Mouse (Mus musculus) E14TG2a.4 (cell line): ENCODE data around the gene Chst12.

Experiments
- H3K27me3 ChIP-seq: 2 replicates; pipeline ENCODE4 v1.6.1; 2014; ENCODE audit warnings: low read length, control low read depth; ENCODE audit not compliant: insufficient read depth
- H3K36me3 ChIP-seq: 2 replicates; pipeline ENCODE4 v1.6.1; 2014; ENCODE audit warnings: low read length, control low read depth; ENCODE audit not compliant: insufficient read depth
- H3K4me1 ChIP-seq: replicated peaks from 2 replicates; pipeline ENCODE4 v1.6.1; 2014; ENCODE audit warnings: low read depth, low read length, control low read depth
- H3K4me3 ChIP-seq: replicated peaks from 2 replicates; pipeline ENCODE4 v1.5.1; 2014; ENCODE audit warnings: mild to moderate bottlenecking, low read length
- H3K9me3 ChIP-seq: 2 replicates; pipeline ENCODE4 v1.6.1; 2014; ENCODE audit warnings: low read length, control low read depth
- CTCF ChIP-seq: conservative IDR thresholded peaks from 2 replicates; pipeline ENCODE4 v1.5.1; 2014; ENCODE audit warnings: low read length
- NANOG ChIP-seq: IDR thresholded peaks from 2 replicates; pipeline ENCODE4 v1.6.1; 2014; ENCODE audit warnings: borderline replicate concordance, low read length, mixed read lengths
- POU5F1 ChIP-seq: IDR thresholded peaks from 2 replicates; pipeline ENCODE4 v1.6.1; 2014; ENCODE audit warnings: low read length, borderline replicate concordance

Chst12 gene

DNA sequence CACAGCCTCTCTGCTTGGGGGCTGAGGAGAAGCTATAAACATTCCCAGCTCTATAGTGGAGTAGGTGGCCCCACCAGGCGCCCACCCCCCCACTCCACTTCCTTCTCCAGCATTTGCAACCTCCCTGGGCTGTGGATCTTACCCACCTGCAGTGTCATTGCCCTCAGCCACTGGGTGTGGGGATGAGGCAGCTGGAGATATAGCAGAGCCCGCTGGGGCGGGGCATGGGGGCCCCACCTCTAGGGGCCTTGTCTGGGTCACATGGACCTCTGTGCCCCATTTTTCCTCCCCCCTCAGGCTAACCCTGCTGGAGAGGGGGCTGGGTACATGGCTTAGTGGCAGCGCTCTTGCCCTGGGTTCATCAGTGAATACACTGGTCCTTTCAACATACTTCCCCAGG lies 59.5 kb downstream of the Chst12 start, which contains the start of gene Grifin:
Gene Grifin, minus strand, starts transcription at position 176 of the 400 bp plus-strand sequence.
- H3K9me3 ChIP-seq, result no peaks in the 10 kb centered on the region
- TF ChIP-seq POU5F1 (no peak), NANOG (no peak), CTCF (no peak)
- peaks cover 19% of the 10 kb centered on the region for H3K27me3 ChIP-seq
- no peaks in the 10 kb centered on the region for H3K36me3 ChIP-seq
- H3K4me1 ChIP-seq, result peaks cover 70% of the 10 kb centered on the region
- no peak within 1 kb of the TSS for H3K4me3 ChIP-seq

DNA sequence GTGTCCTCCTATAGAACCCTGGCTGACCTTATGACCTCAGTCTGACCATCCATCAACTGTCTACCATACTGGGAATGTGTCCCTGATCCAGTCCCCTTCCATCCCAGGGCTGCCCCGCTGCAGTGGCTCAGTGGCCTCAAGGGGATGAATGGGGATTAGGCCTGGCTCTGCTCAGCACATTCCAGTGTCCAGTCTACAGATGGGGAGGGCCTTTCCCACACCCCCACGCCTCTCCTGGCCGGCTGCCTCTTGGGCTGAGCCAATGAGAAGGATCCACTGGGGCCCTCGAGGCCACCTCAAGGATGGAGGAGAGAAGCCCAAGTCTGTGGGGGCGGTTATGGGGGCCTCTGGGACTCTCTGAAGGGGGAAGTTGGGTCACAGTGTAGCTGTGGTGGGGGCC lies 60.1 kb downstream of the Chst12 start:
- H3K4me1 ChIP-seq, result peaks cover 70% of the 10 kb centered on the region
- TF ChIP-seq CTCF (no peak), POU5F1 (no peak), NANOG (no peak)
- H3K4me3 ChIP-seq, result no peak overlapping the region
- H3K36me3 ChIP-seq, result no peaks in the 10 kb centered on the region
- H3K9me3 ChIP-seq, result no peaks in the 10 kb centered on the region
- H3K27me3 ChIP-seq, result peaks cover 19% of the 10 kb centered on the region

DNA sequence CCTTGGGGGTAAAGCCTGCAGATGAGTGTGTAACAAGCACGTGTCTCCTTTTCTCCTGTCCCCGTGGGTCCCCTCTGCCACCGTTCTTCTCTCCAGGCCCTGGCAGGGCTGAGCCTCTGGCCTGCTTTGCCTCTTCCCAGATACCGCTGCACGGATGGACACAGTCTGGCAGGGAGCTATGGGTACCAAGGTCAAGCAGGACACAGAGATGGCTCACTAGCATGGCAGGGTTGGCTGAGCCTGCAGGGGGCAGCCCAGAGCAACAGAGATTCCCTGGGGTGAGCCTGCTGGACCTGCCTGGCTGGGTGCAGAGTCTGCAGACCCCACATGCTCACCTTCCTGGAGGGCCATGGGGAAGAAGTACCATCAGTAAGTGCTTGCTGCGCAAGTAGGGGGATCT lies 60.5 kb downstream of the Chst12 start:
- Histone ChIP-seq H3K9me3 (no peaks in the 10 kb centered on the region), H3K27me3 (peaks cover 19% of the 10 kb centered on the region), H3K36me3 (no peaks in the 10 kb centered on the region), H3K4me3 (no peak overlapping the region), H3K4me1 (peaks cover 70% of the 10 kb centered on the region)
- TF ChIP-seq CTCF (peak; percentile 27), NANOG (no peak), POU5F1 (no peak)

DNA sequence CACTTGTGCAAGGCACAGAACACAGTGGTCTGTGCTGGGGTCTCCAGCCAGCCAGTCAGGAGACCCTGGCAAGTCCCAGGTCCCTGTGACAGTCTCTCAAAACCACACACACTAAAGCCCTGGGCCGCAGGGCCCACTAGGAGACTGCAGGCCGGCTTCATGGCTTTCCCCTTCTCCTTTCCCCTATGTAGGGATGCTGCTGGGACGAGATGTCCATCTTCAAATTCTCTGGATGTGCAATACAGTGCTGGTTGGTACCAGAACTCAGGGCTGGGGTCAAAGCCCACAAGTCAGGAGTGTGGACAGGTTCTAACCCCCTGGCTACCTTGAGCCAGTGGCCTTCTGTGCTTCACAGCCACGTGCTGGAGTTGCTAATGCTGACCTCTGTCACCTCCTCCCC lies 60.9 kb downstream of the Chst12 start:
- Histone ChIP-seq H3K4me3 (no peak overlapping the region), H3K36me3 (no peaks in the 10 kb centered on the region), H3K27me3 (peaks cover 19% of the 10 kb centered on the region), H3K9me3 (no peaks in the 10 kb centered on the region), H3K4me1 (peaks cover 71% of the 10 kb centered on the region)
- TF ChIP-seq POU5F1, result no peak
- no peak for TF ChIP-seq CTCF
- no peak for TF ChIP-seq NANOG

DNA sequence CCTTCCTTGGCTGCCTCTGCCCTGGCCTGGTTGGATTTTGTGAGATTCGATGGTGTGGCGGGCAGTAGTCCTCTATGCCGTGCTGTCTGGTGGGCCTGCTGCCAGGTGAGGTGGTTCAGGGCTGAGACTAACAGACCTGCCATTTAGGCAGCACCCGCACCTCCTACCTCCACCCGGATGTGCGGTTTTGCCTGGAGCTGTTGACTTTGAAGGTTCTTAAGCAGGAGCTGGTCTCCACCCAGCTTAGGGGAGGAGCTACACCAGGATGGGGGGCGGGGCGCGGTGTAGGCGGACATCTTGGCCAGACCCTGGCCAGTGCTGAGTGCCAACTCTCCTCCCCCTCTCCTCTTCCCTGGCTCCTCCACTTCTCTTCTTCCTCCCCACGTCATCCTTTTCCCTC lies 62.0 kb downstream of the Chst12 start:
- TF ChIP-seq CTCF (no peak), POU5F1 (no peak), NANOG (no peak)

DNA sequence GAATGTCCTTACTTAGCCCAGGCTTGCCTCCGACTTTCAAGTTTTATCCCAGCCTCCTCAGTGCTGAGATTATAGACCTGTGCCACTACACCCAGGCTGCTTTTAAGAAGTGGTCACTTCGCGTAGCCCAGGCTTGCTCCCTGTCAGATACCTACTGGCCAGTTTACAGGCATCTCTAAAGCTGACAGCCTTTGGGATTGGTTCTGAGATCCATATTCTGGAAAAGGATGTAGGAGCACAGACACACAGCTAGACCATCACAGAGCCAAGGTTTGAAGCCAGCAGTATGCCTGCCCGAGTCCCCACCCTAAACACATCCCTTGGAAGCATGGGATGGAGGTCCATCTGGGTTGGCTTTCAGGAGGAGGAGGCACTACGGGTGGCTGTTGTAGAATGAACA lies 62.4 kb downstream of the Chst12 start:
- Histone ChIP-seq H3K27me3 (peaks cover 17% of the 10 kb centered on the region), H3K36me3 (no peaks in the 10 kb centered on the region), H3K4me1 (peaks cover 84% of the 10 kb centered on the region), H3K9me3 (no peaks in the 10 kb centered on the region), H3K4me3 (peak overlapping the region; percentile 64)
- no peak for TF ChIP-seq NANOG
- no peak for TF ChIP-seq POU5F1
- TF ChIP-seq CTCF, result no peak

More for the DNA sequence above, 62.0 kb downstream of the Chst12 start:
- H3K36me3 ChIP-seq, result no peaks in the 10 kb centered on the region
- peaks cover 19% of the 10 kb centered on the region for H3K27me3 ChIP-seq
- no peaks in the 10 kb centered on the region for H3K9me3 ChIP-seq
- peak overlapping the region; percentile 64 for H3K4me3 ChIP-seq
- peaks cover 80% of the 10 kb centered on the region for H3K4me1 ChIP-seq

DNA sequence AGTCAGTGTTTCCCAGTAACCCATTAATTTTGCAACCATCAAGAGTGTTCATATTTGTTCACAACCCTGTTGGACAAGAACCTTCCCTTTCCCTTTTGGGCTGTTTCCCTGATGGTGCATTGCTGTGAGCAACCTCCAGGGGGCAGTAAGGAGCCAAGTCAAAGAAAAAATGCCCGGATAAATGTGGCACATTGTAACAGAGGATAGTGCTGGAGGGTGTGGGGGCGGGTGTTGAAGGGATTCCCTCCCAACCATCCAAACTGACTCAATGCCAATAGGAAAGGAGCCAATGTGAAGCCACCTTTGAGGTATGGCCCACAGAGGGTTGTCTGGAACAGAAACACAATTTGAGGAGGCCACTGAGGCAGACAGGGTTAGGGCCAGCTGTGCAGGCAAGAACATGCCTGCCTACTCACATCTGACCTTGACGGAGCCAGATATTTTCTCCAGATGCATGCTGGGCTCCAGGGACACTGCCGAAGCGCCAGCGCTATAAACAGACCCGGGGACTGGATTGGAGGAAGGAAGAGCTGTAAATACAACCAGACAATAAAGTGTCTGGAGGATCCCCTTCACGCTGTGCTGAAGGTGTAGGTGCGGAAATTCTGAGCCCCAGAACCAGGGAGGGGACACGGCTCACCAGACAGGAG lies 63.1 kb downstream of the Chst12 start:
- Histone ChIP-seq H3K27me3 (peaks cover 12% of the 10 kb centered on the region), H3K4me3 (peak overlapping the region; percentile 30), H3K9me3 (no peaks in the 10 kb centered on the region), H3K4me1 (peaks cover 77% of the 10 kb centered on the region), H3K36me3 (no peaks in the 10 kb centered on the region)
- no peak for TF ChIP-seq NANOG
- TF ChIP-seq CTCF, result peak; percentile 99

DNA sequence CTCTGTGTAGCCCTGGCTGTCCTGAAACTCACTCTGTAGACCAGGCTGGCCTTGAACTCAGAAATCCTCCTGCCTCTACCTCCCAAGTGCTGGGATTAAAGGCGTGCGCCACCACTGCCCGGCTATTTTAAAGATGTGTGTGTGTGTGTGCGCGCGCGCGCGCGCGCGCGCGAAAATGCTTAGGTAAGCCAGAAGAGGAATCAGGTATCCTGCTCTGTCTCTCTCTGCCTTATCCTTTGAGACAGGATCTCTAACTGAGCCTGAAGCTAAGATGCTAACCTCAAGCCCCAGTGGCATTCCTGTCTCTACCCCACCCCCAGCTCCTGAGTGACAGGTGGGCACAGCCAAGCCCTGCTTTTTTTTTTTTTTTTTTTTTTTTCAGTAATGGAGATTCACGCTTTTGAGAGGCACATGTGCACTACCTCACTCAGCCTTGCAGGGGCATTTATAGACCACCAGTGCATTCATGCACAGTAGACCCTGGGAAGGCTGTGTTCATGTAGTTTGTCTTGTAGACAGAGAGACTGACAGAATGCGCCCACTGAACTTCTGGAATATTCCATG lies 63.8 kb downstream of the Chst12 start:
- Histone ChIP-seq H3K4me1 (peaks cover 70% of the 10 kb centered on the region), H3K9me3 (no peaks in the 10 kb centered on the region), H3K27me3 (peaks cover 8% of the 10 kb centered on the region; the same call in 1 of the 2 replicates), H3K4me3 (no peak overlapping the region), H3K36me3 (no peaks in the 10 kb centered on the region)
- TF ChIP-seq NANOG (no peak), CTCF (no peak), POU5F1 (no peak)
